Mouse (Mus musculus) bone marrow, adult 2 months (tissue): ENCODE data around the gene Stag1. TPM values are rescaled to one million over a fixed set of nuclear protein-coding genes. Genes with fewer than 3 reads are reported as not detected.

Source experiments
- H3K27ac ChIP-seq: fragments of 200-500 bp; 2 replicates; pipeline ENCODE4 v1.5.1; 2012; ENCODE audit warnings: low read depth, mild to moderate bottlenecking, control low read depth, inconsistent platforms, low read length; ENCODE audit not compliant: control insufficient read depth, poor library complexity, insufficient read depth
- H3K4me1 ChIP-seq: fragments of 200-500 bp; 2 replicates; pipeline ENCODE4 v1.6.1; 2011; ENCODE audit warnings: low read length; ENCODE audit not compliant: control insufficient read depth, insufficient read depth
- H3K4me3 ChIP-seq: fragments of 200-500 bp; replicated peaks from 2 replicates; pipeline ENCODE3; 2011; ENCODE audit warnings: mild to moderate bottlenecking, low read depth, low read length, control low read depth; ENCODE audit not compliant: control insufficient read depth
- CTCF ChIP-seq: fragments of 200-500 bp; IDR thresholded peaks from 2 replicates; pipeline ENCODE4 v1.5.1; 2011; ENCODE audit warnings: low read length, control low read depth; ENCODE audit not compliant: control insufficient read depth, insufficient read depth
- POLR2A ChIP-seq: fragments of 200-500 bp; IDR thresholded peaks from 2 replicates; pipeline ENCODE4 v1.6.1; 2011; ENCODE audit warnings: low read depth, mild to moderate bottlenecking, control low read depth, low read length, borderline replicate concordance; ENCODE audit not compliant: control insufficient read depth
- WGBS: fragments of 180-500 bp; shearing (Covaris S2); methylation state at CpG from one replicate; pipeline ENCODE4 v1.1.7; 2018; 5-methylcytosine and 5-hydroxymethylcytosine counted together
- polyA plus RNA-seq: library from polyadenylated mRNA; stranded (reverse); fragments of >200 nt; gene quantifications from 2 replicates; pipeline ENCODE4 v1.2.4, GENCODE M21; 2011; ENCODE audit warnings: low replicate concordance; ENCODE audit not compliant: missing spikeins, insufficient read depth, insufficient read length

Stag1 gene
- polyA plus RNA-seq, 1 experiment: 38.6 TPM

DNA sequence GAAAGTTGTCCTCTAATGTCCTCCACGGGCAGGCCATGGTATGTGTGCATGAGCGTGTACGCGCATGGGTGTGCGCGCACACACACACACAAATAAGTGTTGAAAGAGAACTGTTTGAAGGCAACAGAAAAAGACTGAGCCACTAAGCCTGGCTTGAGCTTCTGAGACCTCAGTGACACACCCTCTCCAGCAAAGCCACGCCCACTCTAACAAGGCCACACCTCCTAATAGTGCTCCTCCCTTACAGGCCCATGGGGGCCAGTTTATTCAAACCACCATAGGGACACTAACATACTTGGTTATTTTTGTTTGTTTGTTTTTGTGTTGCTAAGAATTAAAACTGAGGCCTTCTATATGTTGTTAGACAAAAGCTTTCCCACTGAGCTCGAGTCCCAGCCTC, 1.3 kb upstream of the Stag1 start:
- no peaks in the 10 kb centered on the region for H3K4me1 ChIP-seq
- no peak for TF ChIP-seq CTCF
- TF ChIP-seq POLR2A: no peak
- H3K27ac ChIP-seq: no peak overlapping the region
- H3K4me3 ChIP-seq: no peak overlapping the region
- 83% methylated on average over 8 of the region's 8 CpGs for WGBS

DNA sequence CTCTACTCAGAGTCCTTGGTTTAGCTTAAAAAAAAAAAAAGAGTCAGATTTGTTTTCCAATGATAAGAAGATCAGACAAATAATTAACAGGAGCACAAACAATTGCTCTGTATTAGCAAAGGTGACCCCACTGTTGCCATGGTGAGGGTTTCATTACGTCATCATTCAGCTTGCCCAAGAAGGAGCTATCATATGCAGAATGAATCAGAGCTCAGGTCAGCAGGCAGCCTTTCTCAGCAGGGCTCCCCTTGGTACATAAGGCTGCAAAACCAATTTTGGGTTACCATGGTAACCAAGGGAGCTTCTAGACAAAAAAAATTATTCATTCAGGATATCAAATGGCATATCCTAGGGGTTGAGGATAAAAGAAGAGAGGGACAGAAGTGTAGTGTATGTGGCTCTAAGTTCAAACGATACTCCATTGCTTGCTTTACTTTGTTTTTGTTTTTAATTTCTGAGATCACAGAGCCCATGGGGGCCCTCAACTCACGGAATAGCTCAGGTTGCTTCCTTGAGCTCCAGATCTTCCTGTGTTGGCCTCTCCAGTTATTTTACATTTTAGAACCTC, 2.2 kb downstream of the Stag1 start:
- 82% methylated on average over 3 of the region's 3 CpGs for WGBS
- TF ChIP-seq CTCF (no peak), POLR2A (no peak)

GRCm38 (mm10) chr9:100602130-100602529, 4.5 kb downstream of the Stag1 start:
- no peaks in the 10 kb centered on the region for H3K4me1 ChIP-seq
- no peak overlapping the region for H3K4me3 ChIP-seq
- WGBS: 81% methylated on average over 1 of the region's 1 CpGs
- no peak overlapping the region for H3K27ac ChIP-seq
- TF ChIP-seq CTCF (no peak), POLR2A (no peak)

More for the DNA sequence above, 2.2 kb downstream of the Stag1 start:
- no peak overlapping the region for H3K27ac ChIP-seq
- no peaks in the 10 kb centered on the region for H3K4me1 ChIP-seq
- H3K4me3 ChIP-seq: no peak overlapping the region

- 75% methylated on average over 5 of the region's 5 CpGs for WGBS
- Histone ChIP-seq H3K4me3 (no peak overlapping the region), H3K4me1 (no peaks in the 10 kb centered on the region), H3K27ac (no peak overlapping the region)
- TF ChIP-seq CTCF (no peak), POLR2A (no peak)
Measured at GRCm38 (mm10) chr9:100603156-100603555, 5.6 kb downstream of the Stag1 start.

GRCm38 (mm10) chr9:100605522-100605921, 7.9 kb downstream of the Stag1 start:
- 91% methylated on average over 1 of the region's 1 CpGs for WGBS
- Histone ChIP-seq H3K4me1 (no peaks in the 10 kb centered on the region), H3K4me3 (no peak overlapping the region), H3K27ac (no peak overlapping the region)
- TF ChIP-seq CTCF (no peak), POLR2A (no peak)

GRCm38 (mm10) chr9:100605985-100606554, 8.5 kb downstream of the Stag1 start:
- TF ChIP-seq CTCF: no peak
- TF ChIP-seq POLR2A: no peak

GRCm38 (mm10) chr9:100613501-100614071, 16.0 kb downstream of the Stag1 start:
- no peak overlapping the region for H3K4me3 ChIP-seq
- no peaks in the 10 kb centered on the region for H3K4me1 ChIP-seq
- TF ChIP-seq POLR2A: no peak
- no peak for TF ChIP-seq CTCF
- H3K27ac ChIP-seq: no peak overlapping the region
- 84% methylated on average over 3 of the region's 3 CpGs for WGBS

More at GRCm38 (mm10) chr9:100605985-100606554, 8.5 kb downstream of the Stag1 start:
- H3K4me3 ChIP-seq: no peak overlapping the region
- H3K27ac ChIP-seq: no peak overlapping the region
- H3K4me1 ChIP-seq: no peaks in the 10 kb centered on the region
- WGBS: 36% methylated on average over 7 of the region's 7 CpGs

DNA sequence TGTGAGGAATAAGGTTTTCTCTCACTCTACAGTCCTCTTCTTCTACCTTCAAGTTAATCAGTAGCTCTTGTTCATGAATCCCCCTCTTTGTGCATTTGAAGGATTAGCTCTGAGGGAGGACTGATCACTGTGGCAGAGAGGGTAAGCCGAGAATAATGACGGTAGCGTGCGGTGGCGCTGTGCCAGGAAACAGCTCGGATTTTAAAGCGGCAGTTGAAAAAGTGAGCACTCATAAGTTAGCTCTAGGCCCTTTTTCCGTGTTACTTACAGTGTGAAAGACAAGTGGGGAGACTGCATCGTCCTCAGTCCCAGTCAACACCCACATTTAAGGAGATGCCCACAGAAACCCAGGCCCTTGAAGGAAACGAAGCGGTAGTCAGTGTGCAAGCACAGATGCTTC, 19.3 kb downstream of the Stag1 start:
- Histone ChIP-seq H3K27ac (no peak overlapping the region), H3K4me1 (no peaks in the 10 kb centered on the region), H3K4me3 (no peak overlapping the region)
- 76% methylated on average over 11 of the region's 11 CpGs for WGBS
- TF ChIP-seq POLR2A: no peak
- TF ChIP-seq CTCF: no peak
